Mouse (Mus musculus) MEL (cell line): ENCODE data around the gene Dennd6a. TPM values are rescaled to one million over a fixed set of nuclear protein-coding genes. Genes with fewer than 3 reads are reported as not detected.

Experiments
- DNase-seq: peaks from one replicate; pipeline ENCODE4 v3.0.0; 2011; ENCODE audit warnings: low read depth, low spot score
- H3K27ac ChIP-seq: 2 replicates; pipeline ENCODE4 v1.5.1; 2012; ENCODE audit warnings: low read depth, mild to moderate bottlenecking, control low read depth, low read length, moderate library complexity; ENCODE audit not compliant: control insufficient read depth
- H3K27me3 ChIP-seq, 2 experiments: fragments of 150-350 bp in 1 of 2; sonication (generic) in 1 of 2; 2 replicates each; pipeline ENCODE4 v1.6.1; 2012; ENCODE audit warnings: low read length in 2 of 2, mild to moderate bottlenecking in 2 of 2, improper control_type of control experiment in 1 of 2, moderate library complexity in 1 of 2; ENCODE audit not compliant: insufficient read depth in 2 of 2, control insufficient read depth in 1 of 2
- H3K36me3 ChIP-seq, 2 experiments: 2 replicates each; pipeline ENCODE4 v1.6.1; 2012 to 2014; ENCODE audit warnings: low read length in 2 of 2, improper control_type of control experiment in 1 of 2, inconsistent platforms in 1 of 2, mild to moderate bottlenecking in 1 of 2; ENCODE audit not compliant: insufficient read depth in 2 of 2, control insufficient read depth in 1 of 2
- H3K4me1 ChIP-seq, 2 experiments: fragments of 150-350 bp in 1 of 2; sonication (generic) in 1 of 2; 2 replicates each; pipeline ENCODE4 v1.6.1; 2012; ENCODE audit warnings: low read length in 2 of 2, improper control_type of control experiment in 1 of 2, mild to moderate bottlenecking in 1 of 2; ENCODE audit not compliant: insufficient read depth in 2 of 2, control insufficient read depth in 1 of 2
- H3K4me3 ChIP-seq, 2 experiments: fragments of 150-350 bp in 1 of 2; sonication (generic) in 1 of 2; 2 replicates each; pipeline ENCODE4 v1.5.1; 2012; ENCODE audit warnings: low read depth in 2 of 2, low read length in 2 of 2, mild to moderate bottlenecking in 2 of 2, moderate library complexity in 2 of 2, control low read depth in 1 of 2, improper control_type of control experiment in 1 of 2; ENCODE audit not compliant: control insufficient read depth in 1 of 2, insufficient read depth in 1 of 2
- H3K79me2 ChIP-seq: 2 replicates; pipeline ENCODE4 v1.6.1; 2012; ENCODE audit warnings: mild to moderate bottlenecking, low read length, moderate library complexity; ENCODE audit not compliant: control insufficient read depth, poor library complexity, insufficient read depth
- H3K9ac ChIP-seq: 2 replicates; pipeline ENCODE4 v1.6.1; 2012; ENCODE audit warnings: low read depth, mild to moderate bottlenecking, control low read depth, low read length, moderate library complexity; ENCODE audit not compliant: control insufficient read depth, poor library complexity, severe bottlenecking
- H3K9me3 ChIP-seq: fragments of 150-350 bp; sonication (generic); replicated peaks from 2 replicates; pipeline ENCODE4 v1.6.1; 2012; ENCODE audit warnings: mild to moderate bottlenecking, low read length, improper control_type of control experiment, moderate library complexity; ENCODE audit not compliant: insufficient read depth
- BHLHE40 ChIP-seq: IDR thresholded peaks from 2 replicates; pipeline ENCODE4 v1.6.1; 2012; ENCODE audit warnings: low read depth, mild to moderate bottlenecking, inconsistent platforms, low read length, improper control_type of control experiment, borderline replicate concordance
- CHD1 ChIP-seq: IDR thresholded peaks from 2 replicates; pipeline ENCODE4 v1.6.1; 2012; ENCODE audit warnings: low read depth, mild to moderate bottlenecking, inconsistent platforms, low read length, improper control_type of control experiment
- CHD2 ChIP-seq: IDR thresholded peaks from 2 replicates; pipeline ENCODE4 v1.6.1; 2011; ENCODE audit warnings: low read length, improper control_type of control experiment
- CTCF ChIP-seq, 3 experiments: IDR thresholded peaks in 2 of 3; conservative IDR thresholded peaks in 1 of 3; 2 replicates each; pipeline ENCODE4 v1.5.1; 2011 to 2012; ENCODE audit warnings: low read length in 3 of 3, low read depth in 2 of 3, mild to moderate bottlenecking in 2 of 3, improper control_type of control experiment in 1 of 3, inconsistent platforms in 1 of 3, mixed read lengths in 1 of 3, moderate library complexity in 1 of 3; ENCODE audit not compliant: control insufficient read depth in 1 of 3, insufficient read depth in 1 of 3, poor library complexity in 1 of 3, severe bottlenecking in 1 of 3
- E2F4 ChIP-seq: IDR thresholded peaks from 2 replicates; pipeline ENCODE4 v1.6.1; 2011; ENCODE audit warnings: low read depth, low read length, improper control_type of control experiment, borderline replicate concordance
- ELF1 ChIP-seq: IDR thresholded peaks from 2 replicates; pipeline ENCODE4 v1.6.1; 2014; ENCODE audit warnings: low read depth, mild to moderate bottlenecking, inconsistent platforms, low read length, improper control_type of control experiment, moderate library complexity
- EP300 ChIP-seq, 2 experiments: IDR thresholded peaks; 2 replicates each; pipeline ENCODE4 v1.6.1; 2011; ENCODE audit warnings: improper control_type of control experiment in 2 of 2, low read length in 2 of 2, low read depth in 1 of 2, mild to moderate bottlenecking in 1 of 2
- GABPA ChIP-seq: IDR thresholded peaks from 2 replicates; pipeline ENCODE4 v1.6.1; 2012; ENCODE audit warnings: low read depth, mild to moderate bottlenecking, inconsistent platforms, low read length, improper control_type of control experiment, moderate library complexity
- GATA1 ChIP-seq: IDR thresholded peaks from 2 replicates; pipeline ENCODE4 v1.6.1; 2011; ENCODE audit warnings: low read depth, low read length, improper control_type of control experiment
- HCFC1 ChIP-seq: IDR thresholded peaks from 2 replicates; pipeline ENCODE4 v1.6.1; 2012; ENCODE audit warnings: low read depth, mild to moderate bottlenecking, inconsistent platforms, low read length, improper control_type of control experiment, moderate library complexity
- JUND ChIP-seq: IDR thresholded peaks from 2 replicates; pipeline ENCODE4 v1.6.1; 2011; ENCODE audit warnings: low read depth, mild to moderate bottlenecking, improper control_type of control experiment, low read length
- MAFK ChIP-seq: IDR thresholded peaks from 2 replicates; pipeline ENCODE4 v1.6.1; 2011; ENCODE audit warnings: low read depth, mild to moderate bottlenecking, low read length, improper control_type of control experiment, borderline replicate concordance
- MAX ChIP-seq: IDR thresholded peaks from 2 replicates; pipeline ENCODE4 v1.6.1; 2011; ENCODE audit warnings: low read length, improper control_type of control experiment
- MEF2A ChIP-seq: IDR thresholded peaks from 2 replicates; pipeline ENCODE4 v1.6.1; 2014; ENCODE audit warnings: low read depth, mild to moderate bottlenecking, inconsistent platforms, low read length, improper control_type of control experiment; ENCODE audit not compliant: poor library complexity, insufficient replicate concordance, severe bottlenecking; ENCODE audit errors: extremely low read depth
- MXI1 ChIP-seq: IDR thresholded peaks from 2 replicates; pipeline ENCODE4 v1.6.1; 2011; ENCODE audit warnings: mild to moderate bottlenecking, low read depth, low read length, improper control_type of control experiment
- MYB ChIP-seq: IDR thresholded peaks from 2 replicates; pipeline ENCODE4 v1.6.1; 2011; ENCODE audit warnings: mild to moderate bottlenecking, low read depth, low read length, improper control_type of control experiment
- MYC ChIP-seq: IDR thresholded peaks from 2 replicates; pipeline ENCODE4 v1.6.1; 2011; ENCODE audit warnings: low read depth, mild to moderate bottlenecking, low read length, improper control_type of control experiment, moderate library complexity
- NELFE ChIP-seq: IDR thresholded peaks from 2 replicates; pipeline ENCODE4 v1.6.1; 2011; ENCODE audit warnings: low read depth, low read length, improper control_type of control experiment
- NRF1 ChIP-seq: IDR thresholded peaks from 2 replicates; pipeline ENCODE4 v1.6.1; 2014; ENCODE audit warnings: low read depth, mild to moderate bottlenecking, inconsistent platforms, low read length, improper control_type of control experiment, moderate library complexity; ENCODE audit not compliant: poor library complexity, insufficient read depth, severe bottlenecking
- POLR2A ChIP-seq, 2 experiments: IDR thresholded peaks; 2 replicates each; pipeline ENCODE4 v1.6.1; 2011 to 2012; ENCODE audit warnings: low read length in 2 of 2, mild to moderate bottlenecking in 2 of 2, control low read depth in 1 of 2, improper control_type of control experiment in 1 of 2, low read depth in 1 of 2, moderate library complexity in 1 of 2; ENCODE audit not compliant: control insufficient read depth in 1 of 2, insufficient read depth in 1 of 2, poor library complexity in 1 of 2
- POLR2AphosphoS2 ChIP-seq: IDR thresholded peaks from 2 replicates; pipeline ENCODE4 v1.6.1; 2011; ENCODE audit warnings: low read length, improper control_type of control experiment
- RAD21 ChIP-seq: IDR thresholded peaks from 2 replicates; pipeline ENCODE4 v1.6.1; 2011; ENCODE audit warnings: mild to moderate bottlenecking, low read depth, low read length, improper control_type of control experiment
- RCOR1 ChIP-seq: IDR thresholded peaks from 2 replicates; pipeline ENCODE4 v1.6.1; 2012; ENCODE audit warnings: low read depth, mild to moderate bottlenecking, inconsistent platforms, low read length, improper control_type of control experiment
- SIN3A ChIP-seq: IDR thresholded peaks from 2 replicates; pipeline ENCODE4 v1.6.1; 2012; ENCODE audit warnings: low read length, improper control_type of control experiment, inconsistent platforms
- SMC3 ChIP-seq: IDR thresholded peaks from 2 replicates; pipeline ENCODE4 v1.6.1; 2011; ENCODE audit warnings: low read depth, low read length, improper control_type of control experiment
- TAL1 ChIP-seq: IDR thresholded peaks from 2 replicates; pipeline ENCODE4 v1.6.1; 2012; ENCODE audit warnings: mild to moderate bottlenecking, inconsistent platforms, low read length, moderate library complexity, mixed read lengths
- TBP ChIP-seq: IDR thresholded peaks from 2 replicates; pipeline ENCODE4 v1.8.0; 2011; ENCODE audit warnings: low read depth, low read length, improper control_type of control experiment
- TCF12 ChIP-seq: IDR thresholded peaks from 2 replicates; pipeline ENCODE4 v1.6.1; 2014; ENCODE audit warnings: low read depth, mild to moderate bottlenecking, inconsistent platforms, low read length, improper control_type of control experiment, moderate library complexity
- UBTF ChIP-seq: IDR thresholded peaks from 2 replicates; pipeline ENCODE4 v1.6.1; 2012; ENCODE audit warnings: low read depth, mild to moderate bottlenecking, inconsistent platforms, low read length, improper control_type of control experiment, moderate library complexity, borderline replicate concordance; ENCODE audit not compliant: insufficient read depth
- USF2 ChIP-seq, 2 experiments: IDR thresholded peaks; 2 replicates each; pipeline ENCODE4 v1.6.1; 2011 to 2012; ENCODE audit warnings: improper control_type of control experiment in 2 of 2, low read length in 2 of 2, borderline replicate concordance in 1 of 2, inconsistent platforms in 1 of 2, low read depth in 1 of 2, mild to moderate bottlenecking in 1 of 2; ENCODE audit not compliant: insufficient read depth in 1 of 2
- ZC3H11A ChIP-seq: IDR thresholded peaks from 2 replicates; pipeline ENCODE4 v1.6.1; 2012; ENCODE audit warnings: low read depth, mild to moderate bottlenecking, inconsistent platforms, low read length, improper control_type of control experiment
- ZKSCAN1 ChIP-seq: IDR thresholded peaks from 2 replicates; pipeline ENCODE4 v1.6.1; 2012; ENCODE audit warnings: low read depth, mild to moderate bottlenecking, inconsistent platforms, low read length, improper control_type of control experiment, moderate library complexity
- ZNF384 ChIP-seq: IDR thresholded peaks from 2 replicates; pipeline ENCODE4 v1.6.1; 2012; ENCODE audit warnings: low read depth, mild to moderate bottlenecking, inconsistent platforms, low read length, improper control_type of control experiment
- polyA plus RNA-seq, 2 experiments: library from polyadenylated mRNA; stranded (reverse) in 1 of 2; unstranded in 1 of 2; fragments of >175 nt in 1 of 2; fragments of >200 nt in 1 of 2; gene quantifications; 2 replicates each; pipeline versions ENCODE4 v1.2.1 to v1.2.4; 2012; ENCODE audit warnings: low replicate concordance in 2 of 2, low read depth in 1 of 2; ENCODE audit not compliant: insufficient read length in 2 of 2, insufficient read depth in 1 of 2, missing spikeins in 1 of 2
- total RNA-seq: library from RNA; depleted of rRNA; stranded (reverse); fragments of 300-350 nt; gene quantifications from 2 replicates; pipeline ENCODE4 v1.2.3, GENCODE M21; 2012

Gene Dennd6a
- total and polyA plus RNA-seq, 3 experiments: 13.1 to 40.0 (median 13.6) TPM

DNA sequence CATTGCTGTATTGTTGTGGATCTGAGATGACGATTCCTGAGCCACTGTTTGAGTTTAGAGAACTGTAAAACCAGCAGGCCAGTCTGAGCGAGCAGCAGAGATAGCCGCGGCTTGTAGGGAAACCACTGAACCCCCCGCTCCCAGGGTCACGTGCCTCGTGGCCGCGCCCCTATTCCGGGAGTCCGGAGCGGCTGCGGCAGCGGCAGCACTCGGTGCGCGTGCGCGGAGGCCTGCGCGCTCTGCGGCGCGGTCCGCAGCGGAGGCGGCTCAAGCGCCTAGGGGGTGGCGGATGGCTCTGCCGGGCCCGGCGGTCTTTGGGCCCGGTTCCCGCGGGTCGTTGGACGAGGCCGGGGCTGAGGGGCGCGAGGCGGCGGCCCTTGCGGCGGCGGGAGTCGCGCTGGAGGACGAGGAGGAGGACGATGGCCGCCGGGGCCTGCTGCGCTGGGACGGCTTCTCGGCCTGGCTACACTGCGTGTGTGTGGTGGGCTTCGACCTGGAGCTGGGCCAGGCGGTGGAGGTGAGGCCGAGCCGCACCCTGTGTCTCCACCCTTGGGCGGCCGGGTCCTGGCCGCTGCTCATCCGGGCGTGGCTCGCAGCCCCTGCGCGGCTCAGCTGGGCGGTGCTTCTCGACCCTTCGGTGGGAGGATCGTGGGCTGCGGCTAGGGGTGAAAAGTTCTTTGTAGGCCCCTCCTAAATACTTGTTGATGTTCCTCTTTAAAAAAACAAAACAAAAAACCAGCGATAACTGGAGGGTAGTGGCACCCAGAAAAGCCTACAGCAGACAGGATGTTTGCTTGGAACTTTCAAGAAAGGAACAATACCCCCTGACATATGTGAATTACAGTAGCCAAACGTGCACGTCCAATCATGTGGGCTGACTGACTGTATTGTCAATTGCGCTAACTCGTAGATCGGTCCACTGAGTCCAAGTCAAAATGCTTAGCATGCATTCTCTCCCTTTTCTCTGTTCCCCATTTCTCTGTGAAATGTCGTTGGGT lies 6.0 kb downstream of the Dennd6a start:
- peaks cover 0 to 8% of the 10 kb centered on the region in 2 experiments; a peak in 2 of 4 replicates for H3K36me3 ChIP-seq
- peaks cover 7 to 10% of the 10 kb centered on the region in 2 experiments for H3K4me1 ChIP-seq
- H3K9me3 ChIP-seq: no peaks in the 10 kb centered on the region
- H3K27me3 ChIP-seq: no peaks in the 10 kb centered on the region
- H3K79me2 ChIP-seq: peaks cover 20% of the 10 kb centered on the region
- H3K4me3 ChIP-seq: peak overlapping the region; percentile 86 to 96
- peak overlapping the region; percentile 98 for H3K9ac ChIP-seq
- peak overlapping the region; percentile 92 for H3K27ac ChIP-seq
- peak; percentile 95 for DNase-seq
- TF ChIP-seq GABPA (no peak), MEF2A (0 out of 2 replicates have a peak, but pooled peaks have one; percentile 26), CHD2 (no peak), MAX (peak; percentile 96), TBP (peak; percentile 62; the same call in 1 of the 2 replicates), POLR2AphosphoS2 (peak; percentile 88), TAL1 (no peak), ZKSCAN1 (no peak), ZNF384 (0 out of 2 replicates have a peak, but pooled peaks have one; percentile 21), ZC3H11A (no peak), EP300 (IDR thresholded peaks at IDR 0.05; ENCODE audit: low read depth in 1 of 2, low read length in 2 of 2) (peak; percentile 22 to 36; a peak in 1 of 4 replicates), ELF1 (peak; percentile 55), HCFC1 (peak; percentile 45; the same call in 1 of the 2 replicates), SIN3A (peak; percentile 78), JUND (no peak), RAD21 (no peak), CHD1 (0 out of 2 replicates have a peak, but pooled peaks have one; percentile 68), RCOR1 (peak; percentile 23; the same call in 1 of the 2 replicates), MXI1 (peak; percentile 78), POLR2A (IDR thresholded peaks at IDR 0.05; ENCODE audit: control insufficient read depth in 1 of 2, insufficient read depth in 1 of 2, low read depth in 1 of 2, low read length in 2 of 2, poor library complexity in 1 of 2) (peak; percentile 89 to 99), NELFE (peak; percentile 95), SMC3 (no peak), CTCF (IDR thresholded peaks at IDR 0.05 in 2 of 3, conservative IDR thresholded peaks at IDR 0.05 in 1 of 3; ENCODE audit: control insufficient read depth in 1 of 3, insufficient read depth in 1 of 3, low read depth in 2 of 3, low read length in 3 of 3, poor library complexity in 1 of 3, severe bottlenecking in 1 of 3) (0 out of 6 replicates have a peak, but pooled peaks of 1 of the 3 experiments have one; percentile 1), MYB (peak; percentile 16; the same call in 1 of the 2 replicates), TCF12 (peak; percentile 76), BHLHE40 (peak; percentile 95), USF2 (IDR thresholded peaks at IDR 0.05; ENCODE audit: borderline replicate concordance in 1 of 2, insufficient read depth in 1 of 2, low read depth in 1 of 2, low read length in 2 of 2) (peak; percentile 75 to 92; a peak in 3 of 4 replicates), GATA1 (no peak), E2F4 (0 out of 2 replicates have a peak, but pooled peaks have one; percentile 28), MYC (no peak), MAFK (peak; percentile 51; the same call in 1 of the 2 replicates), NRF1 (peak; percentile 89), UBTF (0 out of 2 replicates have a peak, but pooled peaks have one; percentile 83)
